Mouse (Mus musculus): Measurements from ENCODE around the gene Ackr3. TPM values are rescaled to one million over a fixed set of nuclear protein-coding genes. Genes with fewer than 3 reads are reported as not detected.

Ackr3 gene
- polyA plus RNA-seq, 1 experiment from 2014 or later: 54.8 TPM

- Histone ChIP-seq H3K9ac (replicated peaks; ENCODE audit: low read depth) (no peak overlapping the region), H3K4me2 (replicated peaks; ENCODE audit: low read depth, low read length) (no peak overlapping the region), H3K4me1 (ENCODE audit: insufficient read depth, low read depth, low read length) (no peaks in the 10 kb centered on the region), H3K27me3 (replicated peaks; ENCODE audit: insufficient read depth, low read length) (no peaks in the 10 kb centered on the region; the same call in 1 of the 2 replicates), H3K4me3 (ENCODE audit: low read depth, low read length) (no peak overlapping the region), H3K36me3 (ENCODE audit: insufficient read depth, low read length) (no peaks in the 10 kb centered on the region), H3K9me3 (ENCODE audit: low read length) (no peaks in the 10 kb centered on the region), H3K27ac (ENCODE audit: low read length) (no peak overlapping the region)
- WGBS: 29% methylated on average over 23 of the region's 23 CpGs
- peak; percentile 37 for DNase-seq (ENCODE audit: low spot score)
- TF ChIP-seq CTCF (IDR thresholded peaks at IDR 0.05): peak; percentile 45; the same call in 1 of the 2 replicates
- no peak for TF ChIP-seq EP300 (IDR thresholded peaks at IDR 0.05)
- ATAC-seq: 0 out of 2 replicates have a peak, but pooled peaks have one; percentile 9
These were observed 1.4 kb upstream of the Ackr3 start for GRCm38 (mm10) chr1:90202207-90202978.

DNA sequence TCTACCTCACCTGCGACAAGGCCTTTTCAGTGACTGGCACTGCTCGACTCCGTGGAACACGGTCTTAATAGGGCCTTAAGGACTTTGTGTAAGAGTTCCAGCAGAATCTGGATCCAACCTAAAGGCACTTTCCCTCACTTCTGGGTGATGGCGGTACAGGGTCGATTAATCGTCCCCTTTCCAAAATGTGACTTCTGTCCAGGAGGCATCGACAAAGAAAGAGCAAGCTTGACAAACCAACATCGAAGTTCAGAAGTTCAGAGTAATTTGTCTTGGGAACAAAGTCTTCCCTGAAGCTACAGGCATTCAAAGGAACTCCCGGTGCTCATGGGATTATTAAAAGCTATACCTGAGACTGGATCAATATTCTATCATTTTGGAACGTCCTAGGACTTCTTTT, 439 bp upstream of the Ackr3 start:
- TF ChIP-seq CTCF (IDR thresholded peaks at IDR 0.05) (no peak), EP300 (IDR thresholded peaks at IDR 0.05) (no peak)
- no peak overlapping the region for H3K9ac ChIP-seq (replicated peaks; ENCODE audit: low read depth)
- no peaks in the 10 kb centered on the region for H3K4me1 ChIP-seq (ENCODE audit: insufficient read depth, low read depth, low read length)
- DNase-seq (ENCODE audit: low spot score): no peak
- H3K27ac ChIP-seq (ENCODE audit: low read length): no peak overlapping the region
- H3K4me3 ChIP-seq (ENCODE audit: low read depth, low read length): no peak overlapping the region
- H3K9me3 ChIP-seq (ENCODE audit: low read length): no peaks in the 10 kb centered on the region
- H3K27me3 ChIP-seq (replicated peaks; ENCODE audit: insufficient read depth, low read length): no peaks in the 10 kb centered on the region; the same call in 1 of the 2 replicates
- WGBS: 19% methylated on average over 11 of the region's 11 CpGs
- no peaks in the 10 kb centered on the region for H3K36me3 ChIP-seq (ENCODE audit: insufficient read depth, low read length)
- H3K4me2 ChIP-seq (replicated peaks; ENCODE audit: low read depth, low read length): peak overlapping the region; percentile 48
- no peak for ATAC-seq

DNA sequence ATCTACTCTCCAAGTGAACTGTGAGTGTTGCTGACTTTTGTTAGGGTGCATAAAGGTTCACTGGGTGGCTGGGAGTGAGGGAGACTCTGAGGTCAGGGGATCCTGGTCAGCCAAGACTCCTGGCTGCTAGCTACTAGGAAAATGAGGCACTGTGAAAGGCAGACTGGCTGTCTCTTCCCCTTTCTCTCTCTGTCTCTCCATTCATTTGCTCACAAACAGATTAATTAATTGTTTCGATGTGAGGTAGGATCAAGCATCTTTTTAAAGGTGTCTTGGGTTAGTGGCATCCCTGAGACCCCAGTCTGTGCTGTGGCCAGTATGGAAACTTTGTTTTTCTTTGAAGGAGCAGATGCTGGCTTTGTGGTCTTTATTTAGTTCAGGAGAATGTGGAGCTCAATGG, 1.0 kb downstream of the Ackr3 start:
- Histone ChIP-seq H3K27me3 (replicated peaks; ENCODE audit: insufficient read depth, low read length) (no peaks in the 10 kb centered on the region; the same call in 1 of the 2 replicates), H3K9me3 (ENCODE audit: low read length) (no peaks in the 10 kb centered on the region), H3K4me3 (ENCODE audit: low read depth, low read length) (peak overlapping the region; percentile 36), H3K4me1 (ENCODE audit: insufficient read depth, low read depth, low read length) (no peaks in the 10 kb centered on the region), H3K9ac (replicated peaks; ENCODE audit: low read depth) (peak overlapping the region; percentile 60), H3K27ac (ENCODE audit: low read length) (0 out of 2 replicates have a peak overlapping the region, but pooled peaks have one; percentile 26), H3K36me3 (ENCODE audit: insufficient read depth, low read length) (no peaks in the 10 kb centered on the region), H3K4me2 (replicated peaks; ENCODE audit: low read depth, low read length) (peak overlapping the region; percentile 48)
- no peak for TF ChIP-seq EP300 (IDR thresholded peaks at IDR 0.05)
- TF ChIP-seq CTCF (IDR thresholded peaks at IDR 0.05): no peak
- DNase-seq (ENCODE audit: low spot score) (no peak), ATAC-seq (no peak)
- WGBS: 28% methylated on average over 1 of the region's 1 CpGs

- no peaks in the 10 kb centered on the region for H3K36me3 ChIP-seq (ENCODE audit: insufficient read depth, low read length)
- ATAC-seq (peak; percentile 32; the same call in 1 of the 2 replicates), DNase-seq (ENCODE audit: low spot score) (peak; percentile 75)
- peak overlapping the region; percentile 60 for H3K9ac ChIP-seq (replicated peaks; ENCODE audit: low read depth)
- peak overlapping the region; percentile 36 for H3K4me3 ChIP-seq (ENCODE audit: low read depth, low read length)
- H3K9me3 ChIP-seq (ENCODE audit: low read length): no peaks in the 10 kb centered on the region
- TF ChIP-seq CTCF (IDR thresholded peaks at IDR 0.05): peak; percentile 72
- no peak for TF ChIP-seq EP300 (IDR thresholded peaks at IDR 0.05)
- 7% methylated on average over 6 of the region's 6 CpGs for WGBS
- peak overlapping the region; percentile 48 for H3K4me2 ChIP-seq (replicated peaks; ENCODE audit: low read depth, low read length)
- no peaks in the 10 kb centered on the region; the same call in 1 of the 2 replicates for H3K27me3 ChIP-seq (replicated peaks; ENCODE audit: insufficient read depth, low read length)
- no peak overlapping the region for H3K27ac ChIP-seq (ENCODE audit: low read length)
- no peaks in the 10 kb centered on the region for H3K4me1 ChIP-seq (ENCODE audit: insufficient read depth, low read depth, low read length)
These were observed 1.4 kb downstream of the Ackr3 start for GRCm38 (mm10) chr1:90205223-90205622.

GRCm38 (mm10) chr1:90206684-90207083, 2.9 kb downstream of the Ackr3 start:
- ATAC-seq (no peak), DNase-seq (ENCODE audit: low spot score) (no peak)
- peak overlapping the region; percentile 48 for H3K4me2 ChIP-seq (replicated peaks; ENCODE audit: low read depth, low read length)
- H3K4me3 ChIP-seq (ENCODE audit: low read depth, low read length): peak overlapping the region; percentile 36
- no peaks in the 10 kb centered on the region for H3K9me3 ChIP-seq (ENCODE audit: low read length)
- no peaks in the 10 kb centered on the region; the same call in 1 of the 2 replicates for H3K27me3 ChIP-seq (replicated peaks; ENCODE audit: insufficient read depth, low read length)
- WGBS: 54% methylated on average over 3 of the region's 3 CpGs
- no peaks in the 10 kb centered on the region for H3K4me1 ChIP-seq (ENCODE audit: insufficient read depth, low read depth, low read length)
- no peak overlapping the region for H3K27ac ChIP-seq (ENCODE audit: low read length)
- no peaks in the 10 kb centered on the region for H3K36me3 ChIP-seq (ENCODE audit: insufficient read depth, low read length)
- TF ChIP-seq EP300 (IDR thresholded peaks at IDR 0.05): no peak
- no peak for TF ChIP-seq CTCF (IDR thresholded peaks at IDR 0.05)
- no peak overlapping the region for H3K9ac ChIP-seq (replicated peaks; ENCODE audit: low read depth)

GRCm38 (mm10) chr1:90207279-90207678, 3.5 kb downstream of the Ackr3 start:
- no peaks in the 10 kb centered on the region for H3K4me1 ChIP-seq (ENCODE audit: insufficient read depth, low read depth, low read length)
- no peak for DNase-seq (ENCODE audit: low spot score)
- H3K9ac ChIP-seq (replicated peaks; ENCODE audit: low read depth): no peak overlapping the region
- H3K27ac ChIP-seq (ENCODE audit: low read length): no peak overlapping the region
- peak overlapping the region; percentile 36 for H3K4me3 ChIP-seq (ENCODE audit: low read depth, low read length)
- no peaks in the 10 kb centered on the region for H3K9me3 ChIP-seq (ENCODE audit: low read length)
- no peaks in the 10 kb centered on the region for H3K36me3 ChIP-seq (ENCODE audit: insufficient read depth, low read length)
- WGBS: 50% methylated on average over 6 of the region's 6 CpGs
- no peak for ATAC-seq
- H3K27me3 ChIP-seq (replicated peaks; ENCODE audit: insufficient read depth, low read length): no peaks in the 10 kb centered on the region; the same call in 1 of the 2 replicates
- TF ChIP-seq CTCF (IDR thresholded peaks at IDR 0.05) (no peak), EP300 (IDR thresholded peaks at IDR 0.05) (no peak)
- H3K4me2 ChIP-seq (replicated peaks; ENCODE audit: low read depth, low read length): peak overlapping the region; percentile 48; the same call in 1 of the 2 replicates
